Mouse (Mus musculus) thymus, postnatal 25 days (tissue): ENCODE data around the gene Cmbl.

Experiments
- DNase-seq: peaks from one replicate; pipeline ENCODE4 v3.0.0; 2022

Gene Cmbl

GRCm38 (mm10) chr15:31628180-31628579, 63.0 kb downstream of the Cmbl start:
- no peak for DNase-seq

GRCm38 (mm10) chr15:31629556-31629955, 64.4 kb downstream of the Cmbl start:
- no peak for DNase-seq

- DNase-seq, result no peak
Observed at GRCm38 (mm10) chr15:31631396-31631858, 66.2 kb downstream of the Cmbl start.

- DNase-seq, result no peak
Observed at GRCm38 (mm10) chr15:31632478-31632877, 67.3 kb downstream of the Cmbl start.

- DNase-seq, result no peak
Observed at GRCm38 (mm10) chr15:31634582-31634981, 69.4 kb downstream of the Cmbl start.

GRCm38 (mm10) chr15:31636091-31636595, 71.0 kb downstream of the Cmbl start:
- DNase-seq, result no peak
